Mouse (Mus musculus) ES-Bruce4 (cell line): ENCODE measurements around the gene Nmur1.

Source experiments
- CTCF ChIP-seq: IDR thresholded peaks from one replicate; pipeline ENCODE4 v1.8.1; 2011; ENCODE audit warnings: low read depth, low read length
- POLR2A ChIP-seq: IDR thresholded peaks from one replicate; pipeline ENCODE4 v1.8.1; 2011; ENCODE audit warnings: low read length; ENCODE audit not compliant: insufficient read depth

GRCm38 (mm10) chr1:86378662-86379061, 47.4 kb downstream of the Nmur1 start:
- TF ChIP-seq CTCF (no peak), POLR2A (no peak)
